Mouse (Mus musculus) bone marrow, adult 2 months (tissue): ENCODE data around the gene Kcnk13.
"Not testable (repeated sequence)": the region's sequence is repeated elsewhere in the genome, so short reads cannot be mapped to it uniquely, and the experiment has no call there.

ENCODE experiments used
- CTCF ChIP-seq: fragments of 200-500 bp; IDR thresholded peaks from 2 replicates; pipeline ENCODE4 v1.5.1; 2011; ENCODE audit warnings: low read length, control low read depth; ENCODE audit not compliant: control insufficient read depth, insufficient read depth
- POLR2A ChIP-seq: fragments of 200-500 bp; IDR thresholded peaks from 2 replicates; pipeline ENCODE4 v1.6.1; 2011; ENCODE audit warnings: low read depth, mild to moderate bottlenecking, control low read depth, low read length, borderline replicate concordance; ENCODE audit not compliant: control insufficient read depth

GRCm38 (mm10) chr12:99971205-99971894 is 7.1 kb downstream of the Kcnk13 start:
- not testable (repeated sequence) for TF ChIP-seq CTCF, POLR2A
